Mouse (Mus musculus) hematopoietic stem cell, adult 5-6 weeks (primary cell): ENCODE results near the gene Zbtb20. TPM values are rescaled to one million over a fixed set of nuclear protein-coding genes. Genes with fewer than 3 reads are reported as not detected.

ENCODE experiments used
- ATAC-seq, 2 experiments: fragments of 125-278 bp in 1 of 2; replicated peaks in 1 of 2; 2 replicates each; pipeline ENCODE4 v1.8.0; 2016 to 2017; ENCODE audit warnings: inconsistent platforms in 2 of 2, mild to moderate bottlenecking in 2 of 2, moderate number of reproducible peaks in 2 of 2, low read depth in 1 of 2, moderate TSS enrichment in 1 of 2; ENCODE audit not compliant: low FRiP score in 2 of 2, poor library complexity in 2 of 2, severe bottlenecking in 2 of 2, insufficient read depth in 1 of 2, low TSS enrichment in 1 of 2
- total RNA-seq: library from RNA; stranded (forward); fragments of 172-1452, 232-1000 nt; gene quantifications from 2 replicates; pipeline ENCODE4 v1.2.3, GENCODE M21; 2017

Zbtb20 gene
- total RNA-seq, 1 experiment from 2014 or later: 34.1 TPM

DNA sequence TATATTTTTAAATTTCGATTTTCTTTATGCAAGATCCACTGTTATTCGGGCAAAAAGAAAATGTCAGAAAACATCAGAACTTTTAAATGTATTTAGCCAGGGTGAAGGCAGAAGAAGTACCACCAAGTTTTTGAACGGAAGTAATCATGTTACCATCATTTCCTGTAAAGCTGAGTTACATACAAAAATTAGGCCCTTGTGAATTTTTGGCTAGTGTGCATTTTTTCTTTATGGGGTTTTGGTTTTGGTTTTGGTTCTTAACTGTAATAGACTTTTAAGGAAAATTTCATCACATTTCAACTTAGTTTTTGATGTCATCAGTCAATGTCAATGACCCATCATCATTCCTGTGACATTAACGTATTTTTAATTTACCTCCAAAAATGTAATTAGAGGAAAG is 514.7 kb downstream of the Zbtb20 start:
- ATAC-seq: no peak

GRCm38 (mm10) chr16:43393382-43393781 is 517.7 kb downstream of the Zbtb20 start:
- ATAC-seq: no peak

DNA sequence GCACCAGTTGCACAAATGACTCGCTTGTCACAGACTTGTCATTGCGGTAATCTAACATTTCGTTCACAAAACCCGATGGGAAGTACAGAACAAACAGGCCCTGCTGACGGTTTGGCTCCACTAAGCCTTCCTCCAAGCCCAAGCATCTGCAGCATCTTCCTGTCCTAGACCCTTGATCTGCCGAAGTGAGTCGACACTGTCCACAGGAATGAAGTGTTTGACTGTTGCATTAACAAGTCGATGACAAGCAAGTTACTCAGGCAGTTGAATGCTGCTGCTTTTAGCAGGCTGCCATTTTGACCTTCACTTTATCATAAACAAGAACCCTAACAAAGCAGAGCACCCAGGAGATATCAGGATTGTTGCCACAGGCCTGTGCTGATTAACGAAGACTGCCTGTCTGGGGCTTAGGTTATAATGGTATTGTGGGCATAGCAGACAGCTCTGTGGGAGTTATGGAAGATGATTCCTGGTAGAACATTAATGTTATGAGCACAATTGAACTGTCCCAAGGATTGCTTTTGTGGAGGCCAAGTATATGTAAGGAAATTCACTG is 518.4 kb downstream of the Zbtb20 start:
- no peak for ATAC-seq

- ATAC-seq: no peak
Observed at GRCm38 (mm10) chr16:43394760-43395159, 519.1 kb downstream of the Zbtb20 start.

DNA sequence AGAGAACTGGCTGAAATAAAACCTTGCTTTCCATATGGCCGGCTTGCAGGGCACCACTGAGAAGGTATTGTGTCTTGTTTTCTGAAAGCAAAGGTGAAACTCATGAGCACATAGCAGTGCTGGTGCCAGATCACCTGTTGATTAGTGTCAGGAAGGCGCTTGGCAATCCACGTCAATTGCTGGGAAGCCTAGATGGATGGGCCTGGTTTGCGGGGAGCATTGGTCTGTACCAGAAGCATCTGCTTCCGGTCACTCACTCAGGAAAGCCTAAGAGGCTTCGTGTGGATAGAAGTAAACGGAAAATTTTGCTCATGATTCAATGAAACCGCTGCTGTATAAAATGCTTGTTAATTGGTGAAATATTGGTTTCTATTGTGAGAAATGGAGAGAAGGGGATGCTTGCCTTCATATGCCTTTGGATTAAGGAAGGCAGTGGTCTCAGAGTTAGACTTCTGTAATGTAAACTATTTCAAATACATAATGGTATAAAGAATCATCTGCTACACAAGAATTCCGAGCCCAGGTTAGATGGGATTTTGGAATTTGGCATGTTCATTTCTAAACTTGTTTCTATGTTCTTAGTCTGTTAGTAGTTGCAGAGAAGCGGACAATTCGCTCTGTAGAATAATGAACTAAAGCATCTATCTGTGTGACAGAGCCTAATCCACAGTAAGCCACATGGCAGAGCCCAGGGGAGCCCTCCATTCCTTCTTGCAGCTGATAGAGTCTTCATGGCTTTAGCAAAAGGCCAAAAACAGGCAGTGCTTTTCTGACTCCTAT is 521.4 kb downstream of the Zbtb20 start:
- ATAC-seq: no peak

- no peak for ATAC-seq
Observed at GRCm38 (mm10) chr16:43397629-43398323, 522.1 kb downstream of the Zbtb20 start.

DNA sequence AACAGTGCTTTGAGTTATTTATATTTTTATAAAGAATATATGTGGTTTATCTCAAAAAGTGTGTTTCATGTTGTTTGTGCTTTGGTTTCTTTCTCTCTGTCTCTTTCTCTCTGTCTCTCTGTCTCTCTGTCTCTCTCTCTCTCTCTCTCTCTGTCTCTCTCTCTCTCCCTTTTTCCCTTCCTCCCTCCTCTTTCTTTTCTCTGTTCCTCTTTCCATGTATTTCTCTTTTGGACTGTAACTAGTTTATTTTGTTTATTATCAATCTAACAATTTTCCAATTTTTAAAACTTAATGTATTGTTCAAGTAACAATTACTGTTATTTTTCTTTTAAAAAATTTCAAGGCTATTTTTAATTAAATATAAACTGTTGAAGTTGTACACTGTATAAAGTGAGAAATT is 523.7 kb downstream of the Zbtb20 start:
- no peak for ATAC-seq

- no peak for ATAC-seq
Observed at GRCm38 (mm10) chr16:43400046-43400445, 524.4 kb downstream of the Zbtb20 start.

- no peak for ATAC-seq
Observed at GRCm38 (mm10) chr16:43400949-43401348, 525.3 kb downstream of the Zbtb20 start.

DNA sequence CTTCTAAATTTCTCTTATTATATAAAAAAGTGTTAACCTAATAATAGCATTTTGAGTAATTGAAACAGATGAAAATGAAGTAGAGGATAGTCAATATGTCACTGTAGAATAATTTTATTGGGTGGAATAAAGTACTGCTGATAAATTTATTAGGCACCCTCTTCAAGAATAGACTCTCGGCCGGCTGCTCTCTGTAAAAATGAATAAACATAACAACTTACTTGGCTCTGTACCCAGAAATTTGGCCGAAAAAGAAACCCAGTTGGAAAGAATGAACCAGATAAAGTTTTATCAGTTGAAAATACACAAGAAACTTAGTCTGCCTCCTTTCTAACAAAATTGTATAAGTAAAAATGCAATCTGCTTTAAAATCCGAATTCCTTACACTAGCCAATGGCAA is 527.2 kb downstream of the Zbtb20 start:
- no peak for ATAC-seq

DNA sequence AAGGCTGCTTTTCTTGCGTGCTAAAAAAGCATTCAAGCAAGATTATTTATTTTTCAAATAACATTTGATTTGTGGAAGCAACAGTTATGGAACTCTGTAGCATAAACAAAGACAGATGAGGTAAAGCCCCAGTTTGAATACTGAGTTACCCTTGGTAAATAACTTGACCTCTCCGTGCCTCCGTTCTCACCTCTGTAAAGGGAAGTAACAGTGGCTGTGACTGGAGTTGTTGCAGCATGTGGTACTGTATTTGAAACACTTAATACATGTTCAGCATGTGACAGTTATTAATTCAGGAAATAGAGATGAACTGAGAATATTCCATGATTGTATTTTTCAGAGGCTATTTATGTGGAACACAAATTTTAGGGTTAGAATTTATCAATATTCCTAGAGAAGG is 529.4 kb downstream of the Zbtb20 start:
- no peak for ATAC-seq

DNA sequence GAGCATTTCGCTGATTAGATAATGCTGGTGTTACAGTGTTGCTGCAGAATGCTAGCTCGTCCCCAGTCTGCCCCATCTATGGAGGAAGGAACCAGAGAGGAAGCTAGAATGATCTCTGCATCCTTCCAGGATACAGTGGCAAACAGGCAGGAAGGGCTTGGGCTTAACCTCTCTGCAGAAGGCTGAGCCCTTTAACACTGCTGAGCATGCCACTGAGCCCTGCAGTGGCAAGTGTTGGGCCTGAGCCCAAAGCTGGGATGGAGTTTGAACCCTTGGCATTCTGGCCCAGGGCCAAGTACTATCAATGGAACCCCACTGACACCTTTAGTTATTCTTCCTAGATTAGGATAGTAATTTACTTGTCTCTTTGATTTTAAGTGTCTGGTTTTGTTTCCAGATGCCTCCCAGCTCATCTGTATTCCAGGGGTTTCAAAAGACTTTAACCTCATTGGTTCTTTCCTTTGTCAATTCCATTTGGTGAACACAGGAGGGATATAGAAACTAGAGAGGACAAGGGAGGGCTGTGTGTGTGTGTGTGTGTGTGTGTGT is 532.0 kb downstream of the Zbtb20 start:
- no peak for ATAC-seq

DNA sequence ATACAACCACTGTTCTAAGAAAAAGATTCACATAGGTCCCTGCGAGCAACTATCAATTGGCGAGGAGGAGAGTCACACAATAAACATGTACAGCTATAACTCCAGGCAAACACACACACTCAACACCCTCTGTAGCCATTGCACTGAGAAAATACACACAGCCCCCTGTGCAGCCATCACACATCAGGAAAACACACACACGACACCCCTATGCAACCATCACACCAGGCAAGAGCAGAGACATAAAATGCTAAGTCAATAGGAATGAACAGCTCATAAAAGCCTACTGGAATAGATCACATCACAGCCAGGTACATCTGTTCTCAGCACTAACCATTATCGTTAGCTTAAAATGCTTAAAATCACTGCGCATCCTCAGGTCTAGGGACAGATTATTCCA is 532.9 kb downstream of the Zbtb20 start:
- no peak for ATAC-seq

DNA sequence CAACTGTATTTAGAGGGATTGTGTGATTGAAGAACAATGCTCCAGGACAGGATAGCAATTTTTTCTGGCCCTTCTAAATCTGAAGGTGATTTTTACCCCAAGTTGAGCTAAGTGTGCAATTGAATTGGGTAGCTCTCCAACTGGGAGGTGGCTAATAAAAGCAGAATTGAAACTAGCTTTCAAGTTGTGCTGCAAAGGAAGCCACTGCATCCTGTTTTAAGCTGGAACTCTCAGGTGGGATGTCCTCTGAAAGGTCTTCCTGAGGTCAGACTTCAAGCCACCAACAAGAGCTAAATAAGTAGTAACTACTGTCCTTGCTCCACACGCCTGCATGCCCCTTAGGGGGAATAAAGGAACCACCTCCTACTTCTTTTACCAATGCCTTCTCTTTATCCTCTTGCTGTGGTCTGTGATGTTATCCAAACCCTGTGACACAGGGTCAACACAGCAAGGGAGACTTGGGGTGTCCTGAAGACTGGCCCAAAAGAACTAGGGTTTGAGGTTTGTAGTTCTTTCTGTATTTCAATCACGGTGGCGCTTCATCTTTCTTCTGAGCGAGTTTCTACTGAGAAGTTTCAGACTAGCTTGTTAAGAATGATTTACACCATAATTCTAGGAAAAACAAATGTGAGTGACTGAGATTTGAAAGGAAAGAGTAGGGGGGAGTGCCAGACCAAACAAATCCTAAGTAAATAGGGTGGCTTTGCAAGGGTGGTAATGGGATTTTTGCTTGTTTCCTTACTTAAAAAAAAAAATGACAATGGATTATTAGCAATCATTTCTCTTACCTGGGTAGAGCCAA is 533.6 kb downstream of the Zbtb20 start:
- ATAC-seq: peak; percentile 83 to 92

- no peak for ATAC-seq
Observed at GRCm38 (mm10) chr16:43409910-43410612, 534.4 kb downstream of the Zbtb20 start.

- ATAC-seq: no peak
Observed at GRCm38 (mm10) chr16:43410613-43410974, 534.9 kb downstream of the Zbtb20 start.

DNA sequence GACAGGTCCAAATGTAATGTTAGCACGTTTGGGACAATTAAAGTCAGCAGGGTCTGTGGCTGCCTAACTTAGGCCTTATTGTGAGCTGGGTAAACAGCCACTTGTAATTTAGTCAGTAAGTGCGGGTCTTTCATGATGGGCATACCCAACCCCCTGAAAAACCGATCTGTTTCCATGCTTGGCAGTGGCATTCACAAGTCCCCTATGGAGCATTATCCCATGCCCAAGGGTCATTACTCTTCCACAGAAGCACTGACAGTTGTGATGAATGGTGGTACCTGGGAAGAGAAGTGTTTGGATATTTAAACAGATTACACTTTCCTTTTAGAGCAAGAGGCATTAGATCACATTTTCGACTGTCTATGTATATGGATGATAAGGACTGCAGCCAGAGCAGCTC is 540.2 kb downstream of the Zbtb20 start:
- ATAC-seq: no peak
